Mouse (Mus musculus): ENCODE measurements around the gene Gpr88. TPM values are rescaled to one million over a fixed set of nuclear protein-coding genes. Genes with fewer than 3 reads are reported as not detected.
A peak's percentile ranks its signal among the peaks of the same experiment; 100 is the strongest.

Gene Gpr88
- total RNA-seq (2015), result 0.07 TPM in 1 of 2 replicates, not detected in the other
- 0.18 and 0.37 TPM in 2 replicates for total RNA-seq (2017)

GRCm38 (mm10) chr3:116253077-116253531 is at the start of gene Gpr88:
Gpr88 (minus strand) TSS chr3:116253503.
- no peak for ATAC-seq (ENCODE audit: poor library complexity, severe bottlenecking)

- ATAC-seq (ENCODE audit: poor library complexity, severe bottlenecking), result no peak
Observed at GRCm38 (mm10) chr3:116302581-116302980, 49.3 kb upstream of the Gpr88 start.

GRCm38 (mm10) chr3:116301754-116302153 is 48.5 kb upstream of the Gpr88 start:
- no peak for ATAC-seq (ENCODE audit: poor library complexity, severe bottlenecking)

- no peak for ATAC-seq (ENCODE audit: poor library complexity, severe bottlenecking)
Observed at GRCm38 (mm10) chr3:116298727-116299126, 45.4 kb upstream of the Gpr88 start.

GRCm38 (mm10) chr3:116298003-116298402 is 44.7 kb upstream of the Gpr88 start:
- no peak for ATAC-seq (ENCODE audit: poor library complexity, severe bottlenecking)

GRCm38 (mm10) chr3:116297170-116297569 is 43.9 kb upstream of the Gpr88 start:
- ATAC-seq (ENCODE audit: poor library complexity, severe bottlenecking), result no peak

- ATAC-seq (ENCODE audit: poor library complexity, severe bottlenecking), result no peak
Observed at GRCm38 (mm10) chr3:116290041-116290815, 36.9 kb upstream of the Gpr88 start.

GRCm38 (mm10) chr3:116288833-116289232 is 35.5 kb upstream of the Gpr88 start:
- ATAC-seq (ENCODE audit: poor library complexity, severe bottlenecking), result no peak

GRCm38 (mm10) chr3:116284735-116285134 is 31.4 kb upstream of the Gpr88 start:
- ATAC-seq (ENCODE audit: poor library complexity, severe bottlenecking), result no peak

- ATAC-seq (ENCODE audit: poor library complexity, severe bottlenecking), result no peak
Observed at GRCm38 (mm10) chr3:116283996-116284395, 30.7 kb upstream of the Gpr88 start.

GRCm38 (mm10) chr3:116281663-116282062 is 28.4 kb upstream of the Gpr88 start:
- no peak for ATAC-seq (ENCODE audit: poor library complexity, severe bottlenecking)

GRCm38 (mm10) chr3:116277146-116277545 is 23.8 kb upstream of the Gpr88 start:
- no peak for ATAC-seq (ENCODE audit: poor library complexity, severe bottlenecking)

- no peak for ATAC-seq (ENCODE audit: poor library complexity, severe bottlenecking)
Observed at GRCm38 (mm10) chr3:116271679-116272078, 18.4 kb upstream of the Gpr88 start.

- no peak for ATAC-seq (ENCODE audit: poor library complexity, severe bottlenecking)
Observed at GRCm38 (mm10) chr3:116267036-116267654, 13.8 kb upstream of the Gpr88 start.

- no peak for ATAC-seq (ENCODE audit: poor library complexity, severe bottlenecking)
Observed at GRCm38 (mm10) chr3:116266360-116266759, 13.1 kb upstream of the Gpr88 start.

- no peak for ATAC-seq (ENCODE audit: poor library complexity, severe bottlenecking)
Observed at GRCm38 (mm10) chr3:116263977-116264376, 10.7 kb upstream of the Gpr88 start.

GRCm38 (mm10) chr3:116263061-116263460 is 9.8 kb upstream of the Gpr88 start:
- no peak for ATAC-seq (ENCODE audit: poor library complexity, severe bottlenecking)

- peak; percentile 73 for ATAC-seq (ENCODE audit: poor library complexity, severe bottlenecking)
Observed at GRCm38 (mm10) chr3:116256104-116256503, 2.8 kb upstream of the Gpr88 start.

- ATAC-seq (ENCODE audit: poor library complexity, severe bottlenecking), result peak; percentile 40; the same call in 1 of the 2 replicates
Observed at GRCm38 (mm10) chr3:116252255-116253040, 855 bp downstream of the Gpr88 start.

- ATAC-seq (ENCODE audit: poor library complexity, severe bottlenecking), result peak; percentile 35
Observed at GRCm38 (mm10) chr3:116251481-116252254, 1.6 kb downstream of the Gpr88 start.

- ATAC-seq (ENCODE audit: poor library complexity, severe bottlenecking), result no peak
Observed at GRCm38 (mm10) chr3:116249026-116249425, 4.3 kb downstream of the Gpr88 start.

All from megakaryocyte, adult 5-6 weeks (primary cell).